Mouse (Mus musculus) kidney, postnatal 4 days (tissue): ENCODE results near the gene Cped1.

Experiments used
- DNase-seq, 2 experiments: peaks; one replicate each; pipeline ENCODE4 v3.0.0; 2021; ENCODE audit warnings: mixed read lengths in 2 of 2

The Cped1 gene

DNA sequence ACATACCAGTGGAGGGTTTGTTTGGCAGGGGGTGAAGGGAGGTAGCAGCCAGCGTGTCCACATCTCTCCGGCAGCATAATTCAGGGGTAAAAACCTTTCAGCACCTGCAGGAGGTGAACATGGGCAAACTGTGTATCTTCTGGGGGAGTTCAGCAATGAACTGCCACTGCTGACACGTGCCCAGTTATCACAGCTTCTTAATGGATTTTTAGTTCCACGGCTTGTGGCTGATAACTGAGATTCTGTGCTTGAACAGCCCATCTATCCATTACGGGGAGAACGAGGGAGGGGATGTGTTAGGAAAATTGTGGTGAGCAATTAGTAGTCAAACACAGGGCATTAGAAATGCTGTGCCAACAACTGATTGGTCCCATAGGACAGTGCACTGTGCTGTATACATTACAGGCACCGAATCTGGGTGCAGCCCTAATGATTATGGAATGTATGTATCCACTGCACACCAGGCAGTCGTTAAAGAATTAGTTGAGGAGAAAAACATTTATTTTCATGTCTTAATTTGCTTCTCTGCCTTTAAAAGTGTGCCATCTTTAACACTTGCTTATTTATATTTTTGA, 193.1 kb downstream of the Cped1 start:
- no peak for DNase-seq

DNA sequence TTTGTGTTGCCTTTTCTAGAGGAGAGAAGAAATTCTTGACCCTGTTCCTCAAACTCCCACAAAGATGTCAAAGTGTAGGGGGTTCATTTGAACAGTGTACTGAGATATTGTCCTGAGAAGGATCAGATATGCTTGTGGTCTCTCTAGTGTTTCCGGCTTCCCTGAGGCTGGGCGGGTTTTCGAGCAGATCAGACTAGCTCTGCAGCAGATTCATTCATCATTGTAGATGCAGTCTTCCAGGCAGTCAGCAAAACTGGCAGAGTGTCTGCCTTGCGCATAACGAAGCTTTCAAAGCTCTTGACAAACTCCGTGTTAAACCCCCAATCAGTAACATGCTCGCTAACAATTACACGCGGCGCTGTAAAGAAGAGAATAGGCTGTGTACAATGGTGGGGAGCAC, 194.6 kb downstream of the Cped1 start:
- DNase-seq: peak; percentile 44 to 58

DNA sequence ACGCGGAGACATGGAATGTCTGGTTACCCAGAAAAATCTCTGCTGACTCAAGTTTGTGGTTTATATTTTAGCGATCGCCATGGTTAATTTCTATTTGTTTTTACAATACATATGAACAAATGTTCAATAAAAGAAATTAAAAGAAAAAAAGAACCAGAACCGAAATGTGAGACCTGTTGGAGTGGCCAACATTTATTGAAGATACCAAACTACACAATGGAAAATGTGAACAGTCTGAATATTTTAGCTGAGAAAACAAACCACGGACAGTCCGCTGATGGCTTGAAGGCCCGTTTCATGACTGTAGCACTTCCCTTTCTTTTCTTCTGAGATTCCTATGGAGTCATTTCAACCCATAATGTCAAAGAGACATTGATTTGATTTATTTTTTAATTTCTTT, 201.3 kb downstream of the Cped1 start:
- DNase-seq: no peak

DNA sequence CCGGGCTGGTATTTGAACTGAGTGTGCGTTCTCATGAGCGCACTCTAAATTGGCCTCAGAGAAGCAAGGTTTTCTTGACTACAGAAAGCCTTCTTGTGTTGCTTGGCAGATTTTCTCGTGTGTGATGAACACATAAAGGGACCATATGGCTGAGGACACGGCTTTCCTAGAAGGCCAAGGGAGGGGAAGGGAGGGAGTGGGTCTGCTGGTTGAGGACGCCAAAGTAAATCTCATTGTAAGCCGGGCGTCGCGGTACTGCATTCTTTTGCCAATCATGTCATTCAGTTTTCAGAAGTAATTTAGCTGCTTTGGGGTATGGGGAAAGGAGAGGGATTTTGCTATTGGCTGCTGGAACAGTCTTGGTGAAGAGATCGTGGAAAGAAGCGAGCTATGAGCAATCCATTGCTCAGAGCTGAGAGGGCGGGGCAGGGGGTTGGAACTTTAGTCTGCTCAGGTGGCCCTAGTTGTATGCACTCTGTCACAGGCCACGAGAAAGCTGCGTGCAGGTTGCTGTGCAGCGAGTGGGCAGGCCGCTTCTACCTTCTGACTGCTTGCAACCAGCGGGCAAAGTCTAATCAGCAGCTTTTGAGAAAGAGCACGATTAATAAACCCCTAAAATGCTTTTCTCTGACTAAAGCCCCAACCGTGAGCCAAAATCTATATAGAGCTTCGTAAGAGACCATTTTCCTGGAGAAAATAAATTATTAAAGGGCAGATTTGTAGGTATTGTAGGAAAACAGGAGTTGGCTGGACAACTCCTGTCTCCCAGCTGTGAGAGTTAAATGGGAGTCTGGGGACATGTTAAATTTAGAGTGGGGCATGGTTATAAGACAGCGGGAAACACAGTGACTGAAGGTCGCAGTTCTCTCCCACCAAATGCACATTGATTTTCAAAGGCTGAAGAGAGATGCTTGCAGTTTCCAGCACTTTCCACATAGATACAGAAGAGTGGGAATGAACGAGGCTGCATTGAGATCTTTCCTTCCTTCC, 203.9 kb downstream of the Cped1 start:
- DNase-seq: peak; percentile 3 to 16

DNA sequence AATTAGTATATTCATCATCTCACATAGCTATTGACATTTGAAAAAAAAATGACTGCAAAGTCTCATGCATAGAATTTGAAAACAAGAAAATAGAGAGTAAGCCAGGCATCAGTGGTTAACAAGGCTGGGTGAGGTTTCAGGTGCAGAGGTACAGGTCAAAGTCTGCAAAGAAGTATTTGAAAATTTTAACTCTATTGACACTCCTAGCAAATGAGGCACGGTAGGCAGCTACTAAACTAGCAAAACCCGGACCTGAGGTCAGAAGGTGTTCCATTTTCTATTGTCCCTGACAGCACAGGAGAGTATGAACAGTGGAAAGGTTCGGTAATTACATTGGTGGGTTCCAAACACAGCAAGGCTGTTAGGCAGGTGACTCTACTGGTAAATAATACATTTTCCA, 212.9 kb downstream of the Cped1 start:
- DNase-seq: no peak

DNA sequence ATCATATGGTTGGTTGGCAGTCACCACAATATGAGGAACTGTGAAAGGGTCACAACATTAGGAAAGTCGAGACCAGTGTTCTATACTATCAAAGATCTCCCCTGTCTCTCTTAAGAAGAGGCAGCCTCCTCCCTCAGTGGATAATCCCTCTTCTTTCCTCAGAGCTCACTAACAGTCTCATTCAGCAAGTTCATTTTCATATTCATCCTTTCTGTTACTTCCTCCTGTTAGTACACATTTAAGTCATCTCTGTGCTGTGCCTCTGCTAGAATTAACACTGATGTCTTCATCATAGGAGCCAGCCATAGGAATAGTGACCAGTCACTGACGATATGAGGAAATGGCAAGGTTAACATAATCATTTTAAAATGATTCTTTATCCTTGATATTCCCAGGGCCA, 213.8 kb downstream of the Cped1 start:
- no peak for DNase-seq

DNA sequence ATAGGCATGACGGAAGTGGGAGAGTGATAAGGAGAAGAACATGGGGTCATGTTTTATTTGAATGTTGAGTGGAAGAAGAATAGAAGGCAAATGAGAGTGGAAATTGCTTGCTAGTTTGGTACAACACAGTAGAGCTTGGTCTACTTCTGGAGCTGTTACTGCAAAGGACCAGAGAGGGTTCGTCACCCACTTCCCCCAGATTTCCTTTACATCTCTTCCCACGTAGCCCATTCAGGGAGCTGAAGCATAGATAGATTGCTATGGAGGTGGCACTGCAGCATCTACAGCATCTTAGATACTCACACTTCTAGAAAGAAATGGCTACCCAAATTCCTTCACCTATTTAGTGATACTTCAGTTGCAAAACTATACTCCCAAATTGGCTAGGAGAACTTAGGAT, 214.4 kb downstream of the Cped1 start:
- no peak for DNase-seq

DNA sequence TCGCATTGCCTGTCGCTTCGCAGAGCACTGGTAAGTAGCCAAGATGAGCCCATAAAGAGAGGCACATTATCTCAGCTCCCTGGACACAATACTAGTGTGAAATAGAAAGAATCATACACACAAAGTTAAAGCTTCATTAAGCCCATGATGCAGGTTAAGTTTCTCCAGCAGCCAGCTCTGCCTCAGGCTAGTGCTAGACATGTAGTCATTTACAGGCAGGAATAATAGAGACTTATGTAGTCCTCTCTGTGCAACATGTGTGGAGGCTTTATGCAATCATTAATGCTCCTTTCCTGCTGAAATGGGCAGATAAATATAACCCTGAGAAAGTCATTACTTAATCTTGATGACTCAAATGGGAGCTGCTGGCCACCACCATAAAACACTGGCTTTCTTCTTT, 216.2 kb downstream of the Cped1 start:
- DNase-seq: no peak

DNA sequence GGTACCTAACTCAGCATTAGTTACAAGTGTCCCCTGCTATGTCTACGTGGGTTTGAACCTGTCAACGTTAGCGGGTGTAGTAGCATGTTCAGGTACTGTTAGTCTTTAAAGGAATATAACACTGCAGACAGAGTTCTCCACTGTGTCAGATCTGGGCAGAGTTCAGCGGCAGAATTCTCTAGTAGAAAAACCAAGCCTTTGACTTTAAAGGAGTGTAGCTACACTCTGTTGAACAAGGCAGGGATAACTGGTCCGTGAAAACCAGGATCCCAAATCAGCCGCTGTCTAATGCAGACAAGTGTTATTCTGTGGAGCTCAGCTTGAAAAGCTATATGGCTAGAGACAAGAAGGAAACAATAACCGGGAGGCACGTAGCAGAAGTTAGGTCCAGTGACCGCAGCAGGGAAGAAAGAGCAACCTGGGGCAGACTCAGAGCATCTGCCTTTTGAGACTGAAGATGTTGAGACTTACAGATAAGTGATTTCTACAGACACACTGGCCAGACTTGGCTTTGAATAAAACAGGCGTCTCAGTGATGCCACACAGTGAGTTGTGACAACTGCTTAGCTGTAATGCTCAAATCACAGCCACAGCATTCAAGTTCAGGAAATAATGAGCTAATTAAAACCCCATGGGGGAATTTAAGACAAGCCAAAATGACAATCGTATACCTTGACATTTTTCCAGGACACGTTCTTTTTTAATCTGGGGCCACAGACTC, 219.5 kb downstream of the Cped1 start:
- peak in 1 of 2 experiments; percentile 18 for DNase-seq

DNA sequence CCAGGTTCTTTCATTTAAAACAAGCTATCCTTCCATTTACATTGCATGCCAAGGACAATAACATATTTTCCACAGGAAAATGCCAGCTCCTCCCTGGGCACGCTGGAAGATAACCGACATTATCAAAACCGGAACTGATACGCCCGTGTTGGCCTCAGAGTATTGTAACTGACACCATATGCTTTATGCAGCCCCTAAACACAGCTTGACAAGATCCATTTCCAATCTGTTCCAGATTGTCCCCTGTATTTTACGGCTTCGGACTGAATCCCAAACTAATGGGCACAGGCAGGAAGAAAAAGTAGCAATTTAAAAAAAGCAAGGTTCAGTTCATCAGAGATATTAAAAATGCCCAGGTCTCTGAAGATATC, 220.0 kb downstream of the Cped1 start:
- DNase-seq: no peak

DNA sequence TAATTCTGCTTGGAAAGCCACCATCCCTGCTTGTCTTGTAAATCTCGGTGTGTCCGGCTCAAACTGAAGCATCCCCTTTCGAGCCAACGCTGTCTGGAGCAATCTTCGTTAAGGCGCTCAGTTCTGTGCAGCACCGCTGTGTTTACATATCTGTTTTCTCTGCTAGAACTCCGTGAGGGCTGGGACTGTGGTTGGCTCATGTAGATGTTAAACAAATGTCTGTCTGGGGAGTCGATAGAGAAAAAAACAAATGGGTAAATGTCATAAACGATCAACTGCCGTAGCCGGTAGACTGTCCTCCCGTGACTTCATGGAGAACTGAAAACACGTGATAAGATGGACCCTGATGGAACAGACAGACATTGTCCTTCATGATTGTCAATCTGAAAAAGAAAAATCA, 220.5 kb downstream of the Cped1 start:
- DNase-seq: no peak

DNA sequence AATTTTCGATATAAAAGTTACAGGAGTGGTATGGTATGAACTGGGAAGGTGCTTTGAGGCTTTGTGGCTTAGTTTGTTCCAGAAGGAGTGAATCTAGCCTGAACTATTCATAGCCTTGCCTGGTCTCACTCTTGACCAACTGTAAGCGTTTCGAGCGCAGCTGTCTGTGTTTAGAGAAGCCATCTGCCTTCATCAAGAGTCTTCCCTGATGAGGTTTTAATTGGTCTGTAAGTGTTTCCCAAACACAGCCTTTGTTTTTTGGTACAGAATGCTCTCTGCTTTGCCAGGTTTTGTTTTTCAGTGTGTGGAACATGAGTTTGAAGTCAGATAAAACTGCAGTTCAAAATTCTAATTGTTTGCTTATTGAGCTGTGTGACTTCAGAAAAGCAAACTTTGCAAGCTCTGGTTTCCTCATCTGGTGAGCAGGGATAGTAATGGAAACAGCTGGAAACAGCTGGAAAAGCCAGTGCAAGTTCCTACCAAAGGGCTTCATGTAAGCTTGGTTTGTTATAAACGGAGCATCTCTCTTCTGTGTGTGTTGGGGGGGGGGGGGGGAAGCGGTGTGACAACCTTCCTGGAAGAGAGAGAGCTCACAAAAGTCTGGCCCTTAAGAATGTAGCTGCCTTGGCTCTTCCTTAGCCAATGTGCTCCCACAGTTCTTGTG, 221.0 kb downstream of the Cped1 start:
- DNase-seq: no peak

DNA sequence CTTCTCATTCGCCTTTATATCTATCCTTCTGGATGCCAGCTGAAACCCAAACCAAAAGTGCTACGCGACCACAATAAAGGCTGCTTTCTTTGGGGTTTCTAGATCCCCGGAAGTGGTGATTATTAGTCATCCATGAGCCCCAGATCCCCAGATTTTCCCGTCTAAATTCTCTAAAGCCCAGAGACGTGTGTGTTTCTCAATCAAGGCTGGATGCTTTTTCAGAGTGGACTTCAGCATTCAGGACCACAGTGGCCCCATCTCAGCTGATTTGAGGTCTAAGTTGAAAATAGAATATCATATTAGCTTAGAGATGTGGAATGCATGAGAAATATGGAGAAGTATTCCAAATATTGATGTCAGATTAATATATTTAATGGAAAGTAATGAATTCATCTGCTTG, 226.4 kb downstream of the Cped1 start:
- no peak for DNase-seq

DNA sequence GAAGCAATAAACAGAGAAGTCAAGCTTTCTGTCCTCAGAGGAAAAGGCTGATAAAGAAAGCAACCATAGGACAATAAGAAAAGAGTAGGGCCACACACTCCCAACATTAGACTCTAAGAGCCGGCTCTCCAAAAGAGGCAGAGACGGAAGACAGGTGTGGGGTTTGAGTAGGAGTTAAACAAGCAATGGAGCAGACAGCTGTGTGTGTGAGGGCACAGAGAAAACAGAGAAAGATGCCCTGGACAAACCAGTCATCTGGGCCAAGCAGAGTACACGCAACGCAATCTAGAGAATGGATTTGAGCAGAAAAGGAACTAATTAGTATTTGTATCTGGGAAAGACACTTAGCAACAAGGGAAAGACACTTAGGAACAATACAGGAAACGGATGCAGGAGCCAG, 227.5 kb downstream of the Cped1 start:
- DNase-seq: no peak

DNA sequence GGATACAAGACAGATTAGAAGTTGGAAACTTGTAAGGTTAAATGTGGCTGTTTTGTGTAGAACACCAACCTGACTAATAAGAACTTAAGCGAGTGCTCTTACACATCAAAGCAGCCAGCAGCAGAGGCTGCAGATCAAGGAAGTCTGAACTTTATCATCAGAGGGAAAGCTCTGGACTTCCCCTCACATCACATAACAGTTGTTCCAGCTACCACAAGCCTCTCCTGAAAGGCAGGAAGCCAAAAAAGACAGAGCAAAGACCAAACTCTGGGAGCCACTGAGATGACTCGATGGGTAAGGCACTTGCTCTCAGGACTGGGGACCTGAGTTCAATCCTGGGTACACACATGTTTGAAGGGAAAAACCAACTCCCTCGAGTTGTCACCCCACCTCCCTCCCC, 228.1 kb downstream of the Cped1 start:
- DNase-seq: no peak

DNA sequence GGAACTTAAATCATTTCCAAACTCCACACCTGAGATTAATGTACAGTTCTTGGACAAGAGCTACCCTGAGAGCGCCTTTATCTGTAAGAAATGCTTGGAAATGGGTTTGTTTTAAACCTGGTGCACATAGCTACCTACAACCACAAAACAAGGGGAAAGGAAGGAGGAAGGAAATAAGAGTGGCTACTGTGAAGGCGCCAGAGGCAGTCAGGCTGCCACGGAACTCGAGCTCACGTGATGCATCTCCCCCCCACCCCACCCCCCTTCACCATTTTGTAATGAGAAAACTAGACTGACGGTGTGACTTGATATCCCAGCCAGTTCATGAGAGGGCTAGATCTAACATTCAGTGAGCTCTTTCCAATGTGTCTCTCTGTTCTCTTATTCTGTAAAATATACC, 228.9 kb downstream of the Cped1 start:
- DNase-seq: no peak

DNA sequence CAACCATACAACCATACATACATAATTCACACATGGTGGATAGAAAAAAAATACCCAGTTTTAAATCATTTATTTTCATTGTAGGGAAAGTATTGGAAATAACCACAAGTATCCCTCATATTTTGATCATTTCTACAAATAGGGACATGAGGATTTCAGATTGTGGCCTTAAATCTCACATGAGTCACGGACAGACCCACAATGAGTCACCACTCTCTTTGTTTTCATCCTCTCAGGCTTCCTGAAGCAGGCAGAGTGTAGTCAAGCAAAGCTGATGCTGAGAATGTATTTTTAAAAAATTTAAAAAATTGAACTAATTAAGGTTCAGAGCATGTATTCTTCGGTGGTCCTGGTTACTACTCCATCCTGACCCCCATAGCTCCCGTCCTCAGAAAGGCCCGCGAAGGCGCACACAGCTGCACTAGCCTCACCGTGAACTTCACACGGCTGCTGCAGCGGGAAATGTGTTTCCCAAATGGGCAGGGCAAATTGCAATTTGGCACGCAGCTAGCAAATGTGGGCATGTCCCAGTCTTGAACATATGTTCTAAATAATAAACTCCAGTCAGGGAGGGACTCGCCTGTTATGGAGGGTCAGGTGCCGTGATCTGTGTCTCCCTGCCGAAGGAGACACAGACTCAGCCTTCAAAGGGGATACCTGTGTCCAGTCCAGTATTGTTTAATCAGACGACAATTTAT, 230.7 kb downstream of the Cped1 start:
- no peak for DNase-seq

DNA sequence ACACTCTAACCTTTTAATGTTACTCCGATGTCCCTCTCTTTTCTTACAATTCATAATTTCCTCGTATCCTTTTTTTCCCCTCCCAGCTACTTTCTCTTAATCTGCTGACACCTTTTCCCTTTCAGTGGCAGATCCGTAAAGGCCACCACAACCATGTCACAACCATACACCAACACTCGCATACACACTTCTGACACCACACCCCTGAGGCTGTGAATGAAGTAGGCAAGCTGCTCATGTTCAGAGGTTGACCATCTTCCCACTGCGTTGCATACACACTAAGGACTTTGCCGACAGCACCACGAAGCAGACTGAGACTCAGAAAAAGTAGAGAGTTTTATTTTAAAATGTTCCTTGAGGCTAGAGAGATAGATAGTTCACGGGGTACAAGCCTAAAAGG, 235.4 kb downstream of the Cped1 start:
- DNase-seq: no peak

DNA sequence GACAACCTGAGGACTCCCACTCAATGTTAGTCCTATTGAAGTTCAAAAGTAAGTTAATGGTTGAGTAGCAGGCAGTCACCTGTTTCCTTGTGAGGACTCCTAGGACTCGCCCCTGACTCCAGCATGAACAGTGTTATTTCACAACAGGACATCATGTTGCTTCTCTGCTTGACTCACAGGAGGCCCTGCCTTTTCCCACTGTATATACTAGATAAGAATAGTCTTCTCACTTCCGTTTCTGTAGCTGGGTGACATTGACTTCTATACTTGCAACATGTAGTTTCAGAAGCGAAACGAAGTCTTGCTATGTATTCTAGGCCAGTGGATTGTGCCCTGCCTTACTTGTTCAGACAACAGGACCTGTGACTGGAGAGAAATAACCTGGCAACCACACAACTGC, 236.4 kb downstream of the Cped1 start:
- no peak for DNase-seq

DNA sequence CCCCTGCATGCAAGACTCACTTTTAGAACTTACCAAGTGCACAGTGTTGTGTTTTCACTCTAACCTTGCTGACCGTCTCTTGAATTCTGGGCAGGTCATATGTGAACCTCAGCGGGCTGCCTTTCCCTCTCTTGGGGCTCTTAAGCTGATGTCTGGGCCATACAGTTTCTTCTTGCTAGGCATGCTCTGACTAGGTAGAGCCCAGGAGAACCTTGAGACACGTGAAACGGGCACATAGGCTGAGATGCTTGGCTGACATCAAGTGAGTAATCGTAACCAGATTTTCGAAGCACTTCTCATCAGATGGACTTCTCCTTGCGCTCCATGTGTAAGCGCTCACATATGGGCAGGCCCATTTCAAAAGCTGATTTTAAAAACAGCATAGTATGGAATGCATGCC, 237.2 kb downstream of the Cped1 start:
- DNase-seq: no peak

DNA sequence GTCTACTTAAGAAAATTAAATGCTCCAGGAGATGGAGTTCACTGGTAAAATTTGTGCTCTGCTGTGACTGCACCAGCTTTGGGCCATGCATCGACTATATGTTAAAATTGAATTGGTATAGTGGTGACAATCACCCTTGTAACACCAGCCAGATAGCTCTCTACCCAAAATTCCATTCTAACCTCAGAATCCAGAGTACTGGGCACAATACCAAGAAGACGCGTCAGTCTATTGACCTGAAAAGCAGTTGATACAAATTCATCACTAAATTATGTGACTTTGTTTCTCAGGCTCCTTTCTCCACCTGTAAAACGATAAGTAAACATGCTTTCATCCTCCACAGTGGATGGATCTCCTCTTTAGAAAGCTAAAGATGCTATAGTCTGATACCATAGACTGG, 238.6 kb downstream of the Cped1 start:
- no peak for DNase-seq

DNA sequence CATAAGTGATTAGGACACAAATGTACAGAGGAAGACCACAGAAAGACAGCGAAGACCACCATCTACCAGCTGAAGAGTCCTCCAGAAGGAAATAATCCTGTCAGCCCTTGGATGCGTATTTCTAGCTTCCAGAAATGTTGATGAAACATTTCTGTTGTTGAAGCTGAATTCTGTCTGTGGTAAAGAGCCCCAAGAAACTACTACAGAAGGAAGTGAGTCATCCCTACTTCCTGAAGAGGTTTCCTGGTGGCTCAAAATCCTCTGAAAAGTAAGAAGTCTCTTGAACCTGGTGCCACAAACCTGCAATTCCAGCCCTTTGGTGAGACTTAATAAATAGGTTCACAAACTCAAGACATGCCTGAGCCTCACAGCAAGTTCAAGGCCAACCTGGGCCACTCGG, 245.5 kb downstream of the Cped1 start:
- no peak for DNase-seq

DNA sequence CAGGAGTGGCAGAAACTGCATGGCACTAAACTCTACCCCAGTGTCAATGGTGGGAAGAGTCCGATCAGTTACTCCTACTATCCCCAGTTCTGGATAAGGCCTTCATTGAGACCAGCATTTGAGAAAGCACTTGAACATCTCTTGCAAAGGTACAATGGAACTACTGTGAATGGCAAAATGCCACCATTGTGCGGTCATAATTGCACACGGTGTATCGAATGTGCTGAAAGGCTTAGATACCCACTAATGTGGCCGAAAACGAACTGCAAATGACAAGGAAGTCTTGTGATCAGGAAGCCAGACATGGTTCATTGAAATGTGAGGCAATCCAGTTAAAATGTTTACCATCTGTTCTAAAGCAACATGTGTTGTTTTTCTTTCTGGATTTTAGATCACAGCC, 247.8 kb downstream of the Cped1 start:
- DNase-seq: no peak
